Mouse (Mus musculus): ENCODE data around the gene Gramd1c.

- TF ChIP-seq POLR2A (IDR thresholded peaks at IDR 0.05; ENCODE audit: borderline replicate concordance, extremely low read depth, insufficient read depth, insufficient read length, poor library complexity, severe bottlenecking) (no peak), CTCF (IDR thresholded peaks at IDR 0.05; ENCODE audit: borderline replicate concordance, extremely low read depth, insufficient read depth, insufficient read length) (no peak)
Measured at GRCm38 (mm10) chr16:44026210-44026609, 36.9 kb downstream of the Gramd1c start.

All from brain, embryonic 14.5 days (tissue).